Mouse (Mus musculus) hindbrain, embryonic 11.5 days (tissue): Measurements from ENCODE around the gene Dhcr24. TPM values are rescaled to one million over a fixed set of nuclear protein-coding genes. Genes with fewer than 3 reads are reported as not detected.

Source experiments
- ATAC-seq: fragments of 200-750 bp; cut with Nextera tagmentation; 2 replicates; pipeline ENCODE4 v1.8.0; 2017; ENCODE audit warnings: mild to moderate bottlenecking, moderate TSS enrichment, moderate library complexity; ENCODE audit not compliant: low FRiP score
- DNase-seq: peaks from one replicate; pipeline ENCODE4 v3.0.0-alpha.2; 2015; ENCODE audit warnings: low spot score
- H3K27ac ChIP-seq: fragments of 300-500 bp; sonication (generic); 2 replicates; pipeline ENCODE4 v1.5.1; 2014; ENCODE audit warnings: mild to moderate bottlenecking, low read depth, low read length
- H3K27me3 ChIP-seq: fragments of 300-500 bp; sonication (generic); 2 replicates; pipeline ENCODE4 v1.6.1; 2014; ENCODE audit warnings: mild to moderate bottlenecking, low read length, moderate library complexity, mixed read lengths; ENCODE audit not compliant: control insufficient read depth, insufficient read depth
- H3K36me3 ChIP-seq: fragments of 300-500 bp; sonication (generic); 2 replicates; pipeline ENCODE4 v1.6.1; 2014; ENCODE audit warnings: mild to moderate bottlenecking, low read length, moderate library complexity, mixed read lengths; ENCODE audit not compliant: control insufficient read depth, insufficient read depth
- H3K4me1 ChIP-seq: fragments of 300-500 bp; sonication (generic); replicated peaks from 2 replicates; pipeline ENCODE4 v1.6.1; 2014; ENCODE audit warnings: low read length, mixed read lengths; ENCODE audit not compliant: control insufficient read depth, insufficient read depth
- H3K4me2 ChIP-seq: fragments of 300-500 bp; sonication (generic); replicated peaks from 2 replicates; pipeline ENCODE4 v1.6.1; 2014; ENCODE audit warnings: mild to moderate bottlenecking, low read depth, low read length
- H3K4me3 ChIP-seq: fragments of 300-500 bp; sonication (generic); 2 replicates; pipeline ENCODE4 v1.5.1; 2014; ENCODE audit warnings: low read depth, low read length
- H3K9ac ChIP-seq: fragments of 300-500 bp; sonication (generic); 2 replicates; pipeline ENCODE4 v1.6.1; 2014; ENCODE audit warnings: low read depth, low read length
- H3K9me3 ChIP-seq: fragments of 300-500 bp; sonication (generic); 2 replicates; pipeline ENCODE4 v1.6.1; 2016; ENCODE audit warnings: low read length; ENCODE audit not compliant: control insufficient read depth
- WGBS: fragments of 180-500 bp; shearing (Covaris S2); extraction: QIAGEN DNeasy Blood & Tissue Kit; methylation state at CpG from one replicate; pipeline ENCODE4 v1.1.7; 2014; 5-methylcytosine and 5-hydroxymethylcytosine counted together
- polyA plus RNA-seq: library from polyadenylated mRNA; unstranded; fragments of >200 nt; fragmentation: Nextera tagmentation; extraction: Ambion mirVana; gene quantifications from 2 replicates; pipeline ENCODE4 v1.2.1, GENCODE M21; 2014

Gene Dhcr24
- polyA plus RNA-seq: 29.6 and 34.9 TPM in 2 replicates

- Histone ChIP-seq H3K36me3 (peaks cover 7% of the 10 kb centered on the region; the same call in 1 of the 2 replicates), H3K27me3 (no peaks in the 10 kb centered on the region), H3K4me2 (peak within 1 kb of the TSS; percentile 94), H3K9me3 (no peaks in the 10 kb centered on the region), H3K27ac (peak within 1 kb of the TSS; percentile 81), H3K4me3 (peak within 1 kb of the TSS; percentile 94), H3K4me1 (peaks cover 13% of the 10 kb centered on the region), H3K9ac (peak within 1 kb of the TSS; percentile 89)
- WGBS: under 1% methylated on average over 65 of the region's 89 CpGs
- DNase-seq (peak; percentile 94), ATAC-seq (peak; percentile 97)
Observed at GRCm38 (mm10) chr4:106560846-106561781, at the start of gene Dhcr24. Gene Dhcr24, plus strand, starts transcription at chr4:106561038.

- Histone ChIP-seq H3K4me1 (no peaks in the 10 kb centered on the region), H3K4me3 (no peak overlapping the region), H3K9me3 (no peaks in the 10 kb centered on the region), H3K27ac (no peak overlapping the region), H3K4me2 (no peak overlapping the region), H3K9ac (no peak overlapping the region), H3K36me3 (no peaks in the 10 kb centered on the region), H3K27me3 (no peaks in the 10 kb centered on the region)
- DNase-seq (no peak), ATAC-seq (no peak)
- WGBS: 86% methylated on average over 6 of the region's 6 CpGs
Observed at GRCm38 (mm10) chr4:106514606-106515005, 46.2 kb upstream of the Dhcr24 start.

GRCm38 (mm10) chr4:106522547-106522946 is 38.3 kb upstream of the Dhcr24 start:
- no peak overlapping the region for H3K27ac ChIP-seq
- H3K4me2 ChIP-seq: no peak overlapping the region
- no peak for DNase-seq
- H3K36me3 ChIP-seq: no peaks in the 10 kb centered on the region
- no peak for ATAC-seq
- H3K4me1 ChIP-seq: no peaks in the 10 kb centered on the region
- no peaks in the 10 kb centered on the region for H3K27me3 ChIP-seq
- H3K9me3 ChIP-seq: no peaks in the 10 kb centered on the region
- 79% methylated on average over 3 of the region's 3 CpGs for WGBS
- H3K4me3 ChIP-seq: no peak overlapping the region
- H3K9ac ChIP-seq: no peak overlapping the region

GRCm38 (mm10) chr4:106524131-106524530 is 36.7 kb upstream of the Dhcr24 start:
- Histone ChIP-seq H3K36me3 (no peaks in the 10 kb centered on the region), H3K27ac (no peak overlapping the region), H3K9ac (no peak overlapping the region), H3K9me3 (no peaks in the 10 kb centered on the region), H3K4me3 (no peak overlapping the region), H3K4me1 (no peaks in the 10 kb centered on the region), H3K4me2 (no peak overlapping the region), H3K27me3 (no peaks in the 10 kb centered on the region)
- no peak for ATAC-seq
- DNase-seq: no peak
- 76% methylated on average over 2 of the region's 2 CpGs for WGBS

GRCm38 (mm10) chr4:106525001-106525400 is 35.8 kb upstream of the Dhcr24 start:
- DNase-seq (no peak), ATAC-seq (no peak)
- no peaks in the 10 kb centered on the region for H3K27me3 ChIP-seq
- no peak overlapping the region for H3K4me3 ChIP-seq
- H3K27ac ChIP-seq: no peak overlapping the region
- no peak overlapping the region for H3K9ac ChIP-seq
- no peaks in the 10 kb centered on the region; the same call in 1 of the 2 replicates for H3K4me1 ChIP-seq
- H3K4me2 ChIP-seq: no peak overlapping the region
- 85% methylated on average over 2 of the region's 2 CpGs for WGBS
- H3K36me3 ChIP-seq: no peaks in the 10 kb centered on the region
- no peaks in the 10 kb centered on the region for H3K9me3 ChIP-seq

GRCm38 (mm10) chr4:106527856-106528547 is 32.8 kb upstream of the Dhcr24 start:
- H3K36me3 ChIP-seq: no peaks in the 10 kb centered on the region
- H3K9me3 ChIP-seq: no peaks in the 10 kb centered on the region
- peak; percentile 18 for DNase-seq
- H3K27ac ChIP-seq: no peak overlapping the region
- WGBS: 79% methylated on average over 7 of the region's 7 CpGs
- H3K4me2 ChIP-seq: no peak overlapping the region
- no peaks in the 10 kb centered on the region; the same call in 1 of the 2 replicates for H3K4me1 ChIP-seq
- H3K27me3 ChIP-seq: no peaks in the 10 kb centered on the region
- H3K4me3 ChIP-seq: no peak overlapping the region
- ATAC-seq: no peak
- no peak overlapping the region for H3K9ac ChIP-seq

GRCm38 (mm10) chr4:106529375-106530112 is 31.3 kb upstream of the Dhcr24 start:
- no peak overlapping the region for H3K4me3 ChIP-seq
- DNase-seq (peak; percentile 96), ATAC-seq (peak; percentile 83)
- H3K9me3 ChIP-seq: no peaks in the 10 kb centered on the region
- H3K4me1 ChIP-seq: no peaks in the 10 kb centered on the region; the same call in 1 of the 2 replicates
- 19% methylated on average over 17 of the region's 17 CpGs for WGBS
- peak overlapping the region; percentile 35 for H3K4me2 ChIP-seq
- no peaks in the 10 kb centered on the region for H3K36me3 ChIP-seq
- no peak overlapping the region for H3K27ac ChIP-seq
- peak overlapping the region; percentile 50; the same call in 1 of the 2 replicates for H3K9ac ChIP-seq
- H3K27me3 ChIP-seq: no peaks in the 10 kb centered on the region

- no peak overlapping the region for H3K4me2 ChIP-seq
- H3K9ac ChIP-seq: no peak overlapping the region
- H3K9me3 ChIP-seq: no peaks in the 10 kb centered on the region
- H3K36me3 ChIP-seq: no peaks in the 10 kb centered on the region
- ATAC-seq (peak; percentile 63), DNase-seq (no peak)
- H3K4me3 ChIP-seq: no peak overlapping the region
- no peaks in the 10 kb centered on the region for H3K27me3 ChIP-seq
- 65% methylated on average over 9 of the region's 9 CpGs for WGBS
- H3K27ac ChIP-seq: no peak overlapping the region
- no peaks in the 10 kb centered on the region; the same call in 1 of the 2 replicates for H3K4me1 ChIP-seq
Observed at GRCm38 (mm10) chr4:106530113-106530482, 30.7 kb upstream of the Dhcr24 start.
